Mouse (Mus musculus): ENCODE measurements around the gene Ankrd44. TPM values are rescaled to one million over a fixed set of nuclear protein-coding genes. Genes with fewer than 3 reads are reported as not detected.

Ankrd44 gene
- polyA plus RNA-seq, 1 experiment from 2014 or later: 7.5 TPM

GRCm38 (mm10) chr1:54600275-54600674 lies 325.9 kb downstream of the Ankrd44 start:
- Histone ChIP-seq H3K36me3 (no peaks in the 10 kb centered on the region), H3K27me3 (no peaks in the 10 kb centered on the region), H3K9me3 (replicated peaks) (no peaks in the 10 kb centered on the region), H3K4me2 (no peak overlapping the region), H3K9ac (no peak overlapping the region), H3K27ac (no peak overlapping the region), H3K4me1 (replicated peaks) (no peaks in the 10 kb centered on the region), H3K4me3 (no peak overlapping the region)
- ATAC-seq (replicated peaks; ENCODE audit: insufficient number of reproducible peaks, insufficient read depth, low FRiP score, low read depth): no peak
- 67% methylated on average over 1 of the region's 1 CpGs for WGBS

- no peak for ATAC-seq (replicated peaks; ENCODE audit: insufficient number of reproducible peaks, insufficient read depth, low FRiP score, low read depth)
- no peaks in the 10 kb centered on the region for H3K9me3 ChIP-seq (replicated peaks)
- H3K4me1 ChIP-seq (replicated peaks): no peaks in the 10 kb centered on the region
- no peak overlapping the region for H3K4me2 ChIP-seq
- H3K4me3 ChIP-seq: no peak overlapping the region
- H3K9ac ChIP-seq: no peak overlapping the region
- no peaks in the 10 kb centered on the region for H3K27me3 ChIP-seq
- WGBS: 68% methylated on average over 4 of the region's 4 CpGs
- no peak overlapping the region for H3K27ac ChIP-seq
- no peaks in the 10 kb centered on the region for H3K36me3 ChIP-seq
Measured at GRCm38 (mm10) chr1:54597594-54598217, 328.5 kb downstream of the Ankrd44 start.

DNA sequence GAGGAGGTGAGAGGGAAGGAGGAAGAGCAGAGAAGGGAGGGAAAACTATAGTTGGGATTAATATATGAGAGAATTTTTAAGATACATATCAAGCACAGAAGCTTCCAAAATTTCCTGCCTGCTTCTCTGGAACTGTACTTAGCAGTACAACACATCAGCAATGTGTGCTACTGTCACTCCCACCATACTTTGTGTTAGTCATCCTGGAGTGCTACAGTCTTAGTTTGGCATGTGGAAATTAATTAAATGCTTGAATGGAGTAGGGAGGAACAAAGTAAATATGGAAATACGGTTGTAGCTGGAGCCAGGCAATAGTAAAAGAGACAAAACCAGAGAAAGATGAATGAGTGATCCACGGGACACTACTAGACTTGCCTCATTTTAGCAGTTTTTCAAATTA lies 330.0 kb downstream of the Ankrd44 start:
- H3K27me3 ChIP-seq: no peaks in the 10 kb centered on the region
- no peak overlapping the region for H3K4me2 ChIP-seq
- no peaks in the 10 kb centered on the region for H3K9me3 ChIP-seq (replicated peaks)
- no peak overlapping the region for H3K9ac ChIP-seq
- no peak overlapping the region for H3K4me3 ChIP-seq
- H3K4me1 ChIP-seq (replicated peaks): no peaks in the 10 kb centered on the region
- ATAC-seq (replicated peaks; ENCODE audit: insufficient number of reproducible peaks, insufficient read depth, low FRiP score, low read depth): no peak
- no peak overlapping the region for H3K27ac ChIP-seq
- 81% methylated on average over 2 of the region's 2 CpGs for WGBS
- no peaks in the 10 kb centered on the region for H3K36me3 ChIP-seq

Small RNAs within 50 kb of the gene (microRNA-seq; reads per million reads assigned to microRNA genes)
- gene Gm24053: not detected

Other genes starting within 250 kb of the Ankrd44 start
- 189 and 205 TPM in 2 replicates for gene Sf3b1, start 101.1 kb upstream of the Ankrd44 start, polyA plus RNA-seq (2015; fragmentation: Nextera tagmentation; extraction: Ambion mirVana)
- 17.4 and 18.7 TPM in 2 replicates for gene Coq10b, start 126.4 kb upstream of the Ankrd44 start, polyA plus RNA-seq (2015; fragmentation: Nextera tagmentation; extraction: Ambion mirVana)
- 254 and 359 TPM in 2 replicates for gene Hspe1, start 161.7 kb upstream of the Ankrd44 start, polyA plus RNA-seq (2015; fragmentation: Nextera tagmentation; extraction: Ambion mirVana)
- gene Hspd1, start 161.9 kb upstream of the Ankrd44 start, polyA plus RNA-seq (2015; fragmentation: Nextera tagmentation; extraction: Ambion mirVana): 417 and 450 TPM in 2 replicates
- 105 and 109 TPM in 2 replicates for gene Mob4, start 204.8 kb upstream of the Ankrd44 start, polyA plus RNA-seq (2015; fragmentation: Nextera tagmentation; extraction: Ambion mirVana)